Mouse (Mus musculus): Measurements from ENCODE around the gene Samt1. TPM values are rescaled to one million over a fixed set of nuclear protein-coding genes. Genes with fewer than 3 reads are reported as not detected.
"Not testable (repeated sequence)": the region's sequence is repeated elsewhere in the genome, so short reads cannot be mapped to it uniquely, and the experiment has no call there.

The Samt1 gene
- 0.08 TPM for polyA plus RNA-seq (2012; fragmentation: generic; extraction: Trizol)

DNA sequence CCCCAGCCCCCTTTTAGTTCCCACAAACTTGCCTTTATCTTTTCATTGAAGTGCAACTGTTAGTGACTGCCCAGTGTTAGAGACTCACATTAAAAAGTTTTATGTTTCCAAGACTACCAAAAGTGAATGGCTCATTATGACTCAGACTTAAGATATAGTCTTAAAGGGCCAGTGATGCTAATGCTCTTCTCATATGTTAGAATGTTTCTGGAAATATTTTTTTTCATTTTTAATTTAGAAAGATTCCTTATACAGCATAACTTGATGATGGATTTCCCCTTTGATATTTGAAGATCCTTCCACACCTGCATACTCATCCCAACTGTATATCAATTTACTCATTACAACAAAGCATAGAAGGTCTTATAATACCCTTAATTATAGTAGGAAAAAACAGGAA is at the start of gene Samt1:
Samt1 (minus strand) TSS at position 101 of the 400 bp plus-strand sequence.
- H3K36me3 ChIP-seq (ENCODE audit: control insufficient read depth, insufficient read depth); H3ac ChIP-seq (ENCODE audit: control insufficient read depth, insufficient read length); H3K4me3 ChIP-seq; H3K4me2 ChIP-seq (ENCODE audit: low read depth); H3K79me2 ChIP-seq (ENCODE audit: control insufficient read depth, insufficient read depth); H3K27me3 ChIP-seq (ENCODE audit: control insufficient read depth, insufficient read depth, insufficient read length): not testable (repeated sequence)

DNA sequence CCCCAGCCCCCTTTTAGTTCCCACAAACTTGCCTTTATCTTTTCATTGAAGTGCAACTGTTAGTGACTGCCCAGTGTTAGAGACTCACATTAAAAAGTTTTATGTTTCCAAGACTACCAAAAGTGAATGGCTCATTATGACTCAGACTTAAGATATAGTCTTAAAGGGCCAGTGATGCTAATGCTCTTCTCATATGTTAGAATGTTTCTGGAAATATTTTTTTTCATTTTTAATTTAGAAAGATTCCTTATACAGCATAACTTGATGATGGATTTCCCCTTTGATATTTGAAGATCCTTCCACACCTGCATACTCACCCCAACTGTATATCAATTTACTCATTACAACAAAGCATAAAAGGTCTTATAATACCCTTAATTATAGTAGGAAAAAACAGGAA is 42.5 kb upstream of the Samt1 start, which contains the start of gene Gm10057:
Gm10057 (minus strand) TSS at position 101 of the 400 bp plus-strand sequence.
- H3K36me3 ChIP-seq (ENCODE audit: control insufficient read depth, insufficient read depth); H3K4me3 ChIP-seq; H3K79me2 ChIP-seq (ENCODE audit: control insufficient read depth, insufficient read depth); H3K4me2 ChIP-seq (ENCODE audit: low read depth); H3ac ChIP-seq (ENCODE audit: control insufficient read depth, insufficient read length); H3K27me3 ChIP-seq (ENCODE audit: control insufficient read depth, insufficient read depth, insufficient read length): not testable (repeated sequence)

DNA sequence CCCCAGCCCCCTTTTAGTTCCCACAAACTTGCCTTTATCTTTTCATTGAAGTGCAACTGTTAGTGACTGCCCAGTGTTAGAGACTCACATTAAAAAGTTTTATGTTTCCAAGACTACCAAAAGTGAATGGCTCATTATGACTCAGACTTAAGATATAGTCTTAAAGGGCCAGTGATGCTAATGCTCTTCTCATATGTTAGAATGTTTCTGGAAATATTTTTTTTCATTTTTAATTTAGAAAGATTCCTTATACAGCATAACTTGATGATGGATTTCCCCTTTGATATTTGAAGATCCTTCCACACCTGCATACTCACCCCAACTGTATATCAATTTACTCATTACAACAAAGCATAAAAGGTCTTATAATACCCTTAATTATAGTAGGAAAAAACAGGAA is 21.3 kb upstream of the Samt1 start, which contains the start of gene 4921511M17Rik:
4921511M17Rik (minus strand) TSS at position 101 of the 400 bp plus-strand sequence.
- H3K4me3 ChIP-seq; H3ac ChIP-seq (ENCODE audit: control insufficient read depth, insufficient read length); H3K79me2 ChIP-seq (ENCODE audit: control insufficient read depth, insufficient read depth); H3K4me2 ChIP-seq (ENCODE audit: low read depth); H3K27me3 ChIP-seq (ENCODE audit: control insufficient read depth, insufficient read depth, insufficient read length); H3K36me3 ChIP-seq (ENCODE audit: control insufficient read depth, insufficient read depth): not testable (repeated sequence)

DNA sequence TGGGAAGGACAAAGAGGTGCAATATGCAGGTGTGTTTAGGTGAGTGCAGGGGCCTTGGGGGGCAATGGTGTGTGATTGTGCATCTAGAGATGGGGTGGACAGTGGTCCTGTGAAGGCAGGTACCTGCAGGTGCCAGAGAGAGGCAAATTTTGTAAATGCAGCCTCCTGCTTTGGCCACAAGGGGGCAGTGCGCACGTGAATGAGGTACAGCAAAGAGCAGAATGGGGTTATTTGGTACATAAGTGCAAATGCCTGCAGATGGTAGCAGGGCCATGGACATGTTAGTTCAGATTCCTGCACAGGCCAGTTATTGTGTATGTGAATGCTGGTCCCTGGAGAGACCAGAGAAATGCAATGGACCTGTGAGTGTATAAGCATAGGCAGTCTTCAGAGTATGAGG is 35.5 kb downstream of the Samt1 start:
- H3K36me3 ChIP-seq (ENCODE audit: control insufficient read depth, insufficient read depth); H3K79me2 ChIP-seq (ENCODE audit: control insufficient read depth, insufficient read depth); H3K27me3 ChIP-seq (ENCODE audit: control insufficient read depth, insufficient read depth, insufficient read length); H3K4me2 ChIP-seq (ENCODE audit: low read depth); H3K4me3 ChIP-seq; H3ac ChIP-seq (ENCODE audit: control insufficient read depth, insufficient read length): not testable (repeated sequence)

DNA sequence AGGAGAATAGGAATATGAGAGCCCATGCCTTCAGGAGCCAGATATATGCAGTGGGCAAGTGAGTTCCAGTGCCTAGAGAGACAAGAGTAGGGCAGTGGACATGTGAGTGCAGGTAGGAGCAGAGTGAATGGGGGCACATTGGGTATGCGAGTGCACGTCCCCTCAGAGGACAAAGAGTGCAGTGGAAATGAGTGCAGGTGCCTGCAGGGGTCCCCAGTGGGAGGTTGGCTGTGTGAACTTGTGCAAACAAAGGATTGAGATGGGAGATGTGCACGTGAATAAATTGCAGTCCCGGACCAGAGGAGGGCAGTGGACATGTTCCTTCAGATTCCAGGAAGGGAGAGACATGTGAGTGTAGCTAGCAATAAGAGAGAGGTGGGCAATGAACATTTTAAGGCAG is 36.0 kb downstream of the Samt1 start:
- not testable (repeated sequence) for H3ac ChIP-seq (ENCODE audit: control insufficient read depth, insufficient read length); H3K79me2 ChIP-seq (ENCODE audit: control insufficient read depth, insufficient read depth); H3K4me2 ChIP-seq (ENCODE audit: low read depth); H3K36me3 ChIP-seq (ENCODE audit: control insufficient read depth, insufficient read depth); H3K27me3 ChIP-seq (ENCODE audit: control insufficient read depth, insufficient read depth, insufficient read length); H3K4me3 ChIP-seq

DNA sequence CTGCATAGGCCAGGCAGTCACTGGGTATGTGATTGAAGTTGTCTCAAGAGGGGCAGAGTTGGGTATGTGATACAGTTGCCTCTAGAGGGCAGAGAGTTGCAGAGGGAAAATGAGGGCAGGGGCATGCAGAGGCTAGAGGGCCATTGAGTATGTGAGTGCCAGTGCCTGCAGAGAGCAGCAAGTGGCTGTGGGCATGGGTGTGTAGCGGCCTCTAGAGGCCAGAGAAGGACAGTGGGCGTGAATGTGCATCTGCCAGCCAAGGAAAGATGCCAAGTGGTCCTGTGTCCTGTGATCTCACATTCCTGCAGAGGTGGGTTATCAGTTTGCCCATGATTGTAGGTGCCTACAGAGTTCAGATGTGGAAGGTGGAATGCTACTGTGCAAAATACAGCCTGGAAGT is 38.0 kb downstream of the Samt1 start:
- no peak overlapping the region for H3ac ChIP-seq (ENCODE audit: control insufficient read depth, insufficient read length)
- no peaks in the 10 kb centered on the region for H3K79me2 ChIP-seq (ENCODE audit: control insufficient read depth, insufficient read depth)
- TF ChIP-seq REST (IDR thresholded peaks at IDR 0.05; ENCODE audit: insufficient read depth, insufficient read length) (no peak), MYOG (IDR thresholded peaks at IDR 0.05; ENCODE audit: control insufficient read depth in 1 of 3, insufficient read depth in 1 of 3, insufficient read length in 2 of 3, low read depth in 2 of 3) (no peak), POLR2A (IDR thresholded peaks at IDR 0.05; ENCODE audit: insufficient read length, low read depth) (no peak), POLR2AphosphoS2 (IDR thresholded peaks at IDR 0.05; ENCODE audit: insufficient read length, low read depth) (no peak)
- H3K4me2 ChIP-seq (ENCODE audit: low read depth), result no peak overlapping the region
- H3K4me3 ChIP-seq, result no peak overlapping the region
- H3K36me3 ChIP-seq (ENCODE audit: control insufficient read depth, insufficient read depth), result no peaks in the 10 kb centered on the region
- no peaks in the 10 kb centered on the region for H3K27me3 ChIP-seq (ENCODE audit: control insufficient read depth, insufficient read depth, insufficient read length)

DNA sequence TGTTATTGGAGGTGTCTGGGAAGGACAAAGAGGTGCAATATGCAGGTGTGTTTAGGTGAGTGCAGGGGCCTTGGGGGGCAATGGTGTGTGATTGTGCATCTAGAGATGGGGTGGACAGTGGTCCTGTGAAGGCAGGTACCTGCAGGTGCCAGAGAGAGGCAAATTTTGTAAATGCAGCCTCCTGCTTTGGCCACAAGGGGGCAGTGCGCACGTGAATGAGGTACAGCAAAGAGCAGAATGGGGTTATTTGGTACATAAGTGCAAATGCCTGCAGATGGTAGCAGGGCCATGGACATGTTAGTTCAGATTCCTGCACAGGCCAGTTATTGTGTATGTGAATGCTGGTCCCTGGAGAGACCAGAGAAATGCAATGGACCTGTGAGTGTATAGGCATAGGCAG is 59.6 kb downstream of the Samt1 start:
- not testable (repeated sequence) for H3K36me3 ChIP-seq (ENCODE audit: control insufficient read depth, insufficient read depth); H3K27me3 ChIP-seq (ENCODE audit: control insufficient read depth, insufficient read depth, insufficient read length); H3K4me3 ChIP-seq; H3K79me2 ChIP-seq (ENCODE audit: control insufficient read depth, insufficient read depth); H3K4me2 ChIP-seq (ENCODE audit: low read depth); H3ac ChIP-seq (ENCODE audit: control insufficient read depth, insufficient read length)

Other genes starting within 250 kb of the Samt1 start
- gene Spin2c, start 180.4 kb downstream of the Samt1 start, polyA plus RNA-seq (2012; fragmentation: generic; extraction: Trizol), result 0.25 TPM
- gene 4921511M17Rik, start 21.2 kb upstream of the Samt1 start, polyA plus RNA-seq (2012; fragmentation: generic; extraction: Trizol), result 0.08 TPM
- 0.05 TPM for gene Gm10057, start 42.4 kb upstream of the Samt1 start, polyA plus RNA-seq (2012; fragmentation: generic; extraction: Trizol)
- gene Gm15140, start 108.0 kb upstream of the Samt1 start, polyA plus RNA-seq (2012; fragmentation: generic; extraction: Trizol), result not detected